Mouse (Mus musculus) MEL (cell line): ENCODE measurements at regions not wholly inside any gene's neighbourhood (a gene's known extent, or its start where the extent isn't known, plus 50 kb on each side); places are given as distances from the start of the nearest gene placed in this dataset.

Experiments
- DNase-seq: peaks from one replicate; pipeline ENCODE4 v3.0.0; 2011; ENCODE audit warnings: low read depth, low spot score
- H3K27ac ChIP-seq: 2 replicates; pipeline ENCODE4 v1.5.1; 2012; ENCODE audit warnings: low read depth, mild to moderate bottlenecking, control low read depth, low read length, moderate library complexity; ENCODE audit not compliant: control insufficient read depth
- H3K27me3 ChIP-seq, 2 experiments: fragments of 150-350 bp in 1 of 2; sonication (generic) in 1 of 2; 2 replicates each; pipeline ENCODE4 v1.6.1; 2012; ENCODE audit warnings: low read length in 2 of 2, mild to moderate bottlenecking in 2 of 2, improper control_type of control experiment in 1 of 2, moderate library complexity in 1 of 2; ENCODE audit not compliant: insufficient read depth in 2 of 2, control insufficient read depth in 1 of 2
- H3K36me3 ChIP-seq, 2 experiments: 2 replicates each; pipeline ENCODE4 v1.6.1; 2012 to 2014; ENCODE audit warnings: low read length in 2 of 2, improper control_type of control experiment in 1 of 2, inconsistent platforms in 1 of 2, mild to moderate bottlenecking in 1 of 2; ENCODE audit not compliant: insufficient read depth in 2 of 2, control insufficient read depth in 1 of 2
- H3K4me1 ChIP-seq, 2 experiments: fragments of 150-350 bp in 1 of 2; sonication (generic) in 1 of 2; 2 replicates each; pipeline ENCODE4 v1.6.1; 2012; ENCODE audit warnings: low read length in 2 of 2, improper control_type of control experiment in 1 of 2, mild to moderate bottlenecking in 1 of 2; ENCODE audit not compliant: insufficient read depth in 2 of 2, control insufficient read depth in 1 of 2
- H3K4me3 ChIP-seq, 2 experiments: fragments of 150-350 bp in 1 of 2; sonication (generic) in 1 of 2; 2 replicates each; pipeline ENCODE4 v1.5.1; 2012; ENCODE audit warnings: low read depth in 2 of 2, low read length in 2 of 2, mild to moderate bottlenecking in 2 of 2, moderate library complexity in 2 of 2, control low read depth in 1 of 2, improper control_type of control experiment in 1 of 2; ENCODE audit not compliant: control insufficient read depth in 1 of 2, insufficient read depth in 1 of 2
- H3K79me2 ChIP-seq: 2 replicates; pipeline ENCODE4 v1.6.1; 2012; ENCODE audit warnings: mild to moderate bottlenecking, low read length, moderate library complexity; ENCODE audit not compliant: control insufficient read depth, poor library complexity, insufficient read depth
- H3K9ac ChIP-seq: 2 replicates; pipeline ENCODE4 v1.6.1; 2012; ENCODE audit warnings: low read depth, mild to moderate bottlenecking, control low read depth, low read length, moderate library complexity; ENCODE audit not compliant: control insufficient read depth, poor library complexity, severe bottlenecking
- H3K9me3 ChIP-seq: fragments of 150-350 bp; sonication (generic); replicated peaks from 2 replicates; pipeline ENCODE4 v1.6.1; 2012; ENCODE audit warnings: mild to moderate bottlenecking, low read length, improper control_type of control experiment, moderate library complexity; ENCODE audit not compliant: insufficient read depth
- CHD1 ChIP-seq: IDR thresholded peaks from 2 replicates; pipeline ENCODE4 v1.6.1; 2012; ENCODE audit warnings: low read depth, mild to moderate bottlenecking, inconsistent platforms, low read length, improper control_type of control experiment
- CTCF ChIP-seq, 3 experiments: IDR thresholded peaks in 2 of 3; conservative IDR thresholded peaks in 1 of 3; 2 replicates each; pipeline ENCODE4 v1.5.1; 2011 to 2012; ENCODE audit warnings: low read length in 3 of 3, low read depth in 2 of 3, mild to moderate bottlenecking in 2 of 3, improper control_type of control experiment in 1 of 3, inconsistent platforms in 1 of 3, mixed read lengths in 1 of 3, moderate library complexity in 1 of 3; ENCODE audit not compliant: control insufficient read depth in 1 of 3, insufficient read depth in 1 of 3, poor library complexity in 1 of 3, severe bottlenecking in 1 of 3
- ETS1 ChIP-seq: IDR thresholded peaks from 2 replicates; pipeline ENCODE4 v1.6.1; 2012; ENCODE audit warnings: low read depth, mild to moderate bottlenecking, inconsistent platforms, low read length, improper control_type of control experiment, moderate library complexity
- GABPA ChIP-seq: IDR thresholded peaks from 2 replicates; pipeline ENCODE4 v1.6.1; 2012; ENCODE audit warnings: low read depth, mild to moderate bottlenecking, inconsistent platforms, low read length, improper control_type of control experiment, moderate library complexity
- GATA1 ChIP-seq: IDR thresholded peaks from 2 replicates; pipeline ENCODE4 v1.6.1; 2011; ENCODE audit warnings: low read depth, low read length, improper control_type of control experiment
- KAT2A ChIP-seq: conservative IDR thresholded peaks from 2 replicates; pipeline ENCODE4 v1.6.1; 2012; ENCODE audit warnings: low read depth, low read length, improper control_type of control experiment, inconsistent platforms
- MAFK ChIP-seq: IDR thresholded peaks from 2 replicates; pipeline ENCODE4 v1.6.1; 2011; ENCODE audit warnings: low read depth, mild to moderate bottlenecking, low read length, improper control_type of control experiment, borderline replicate concordance
- MEF2A ChIP-seq: IDR thresholded peaks from 2 replicates; pipeline ENCODE4 v1.6.1; 2014; ENCODE audit warnings: low read depth, mild to moderate bottlenecking, inconsistent platforms, low read length, improper control_type of control experiment; ENCODE audit not compliant: poor library complexity, insufficient replicate concordance, severe bottlenecking; ENCODE audit errors: extremely low read depth
- MXI1 ChIP-seq: IDR thresholded peaks from 2 replicates; pipeline ENCODE4 v1.6.1; 2011; ENCODE audit warnings: mild to moderate bottlenecking, low read depth, low read length, improper control_type of control experiment
- POLR2AphosphoS2 ChIP-seq: IDR thresholded peaks from 2 replicates; pipeline ENCODE4 v1.6.1; 2011; ENCODE audit warnings: low read length, improper control_type of control experiment
- POLR2AphosphoS5 ChIP-seq: IDR thresholded peaks from 2 replicates; pipeline ENCODE4 v1.6.1; 2012; ENCODE audit warnings: low read depth, borderline replicate concordance, mild to moderate bottlenecking, inconsistent platforms, low read length, moderate library complexity, mixed read lengths
- RAD21 ChIP-seq: IDR thresholded peaks from 2 replicates; pipeline ENCODE4 v1.6.1; 2011; ENCODE audit warnings: mild to moderate bottlenecking, low read depth, low read length, improper control_type of control experiment
- SIN3A ChIP-seq: IDR thresholded peaks from 2 replicates; pipeline ENCODE4 v1.6.1; 2012; ENCODE audit warnings: low read length, improper control_type of control experiment, inconsistent platforms
- SMC3 ChIP-seq: IDR thresholded peaks from 2 replicates; pipeline ENCODE4 v1.6.1; 2011; ENCODE audit warnings: low read depth, low read length, improper control_type of control experiment
- TBP ChIP-seq: IDR thresholded peaks from 2 replicates; pipeline ENCODE4 v1.8.0; 2011; ENCODE audit warnings: low read depth, low read length, improper control_type of control experiment
- TCF12 ChIP-seq: IDR thresholded peaks from 2 replicates; pipeline ENCODE4 v1.6.1; 2014; ENCODE audit warnings: low read depth, mild to moderate bottlenecking, inconsistent platforms, low read length, improper control_type of control experiment, moderate library complexity
- USF2 ChIP-seq, 2 experiments: IDR thresholded peaks; 2 replicates each; pipeline ENCODE4 v1.6.1; 2011 to 2012; ENCODE audit warnings: improper control_type of control experiment in 2 of 2, low read length in 2 of 2, borderline replicate concordance in 1 of 2, inconsistent platforms in 1 of 2, low read depth in 1 of 2, mild to moderate bottlenecking in 1 of 2; ENCODE audit not compliant: insufficient read depth in 1 of 2
- ZKSCAN1 ChIP-seq: IDR thresholded peaks from 2 replicates; pipeline ENCODE4 v1.6.1; 2012; ENCODE audit warnings: low read depth, mild to moderate bottlenecking, inconsistent platforms, low read length, improper control_type of control experiment, moderate library complexity

DNA sequence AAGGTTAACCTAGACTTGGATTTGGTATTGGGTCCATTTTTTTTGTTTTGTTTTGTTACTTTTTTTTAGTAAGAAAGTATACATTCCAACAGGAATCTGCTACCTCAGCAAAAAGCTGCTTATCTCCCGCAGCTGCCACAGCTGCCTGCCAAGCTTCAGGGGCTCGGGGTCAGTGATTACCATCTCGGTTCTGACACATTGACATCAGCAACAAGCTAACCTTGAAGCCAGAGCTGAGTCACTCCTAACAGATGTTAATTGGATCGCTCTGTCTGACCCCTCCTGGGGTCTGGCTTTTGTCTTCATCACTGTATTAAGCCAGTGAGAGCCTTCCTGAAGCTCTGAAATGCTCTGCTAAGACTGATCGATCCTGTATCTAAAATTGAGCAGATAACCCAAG lies 292.1 kb downstream of the Agtpbp1 start:
- Histone ChIP-seq H3K9me3 (no peaks in the 10 kb centered on the region), H3K36me3 (no peaks in the 10 kb centered on the region), H3K4me3 (no peak overlapping the region), H3K79me2 (no peaks in the 10 kb centered on the region), H3K4me1 (no peaks in the 10 kb centered on the region; a peak in 1 of 4 replicates), H3K27ac (no peak overlapping the region), H3K9ac (no peak overlapping the region), H3K27me3 (no peaks in the 10 kb centered on the region)
- peak; percentile 13 for DNase-seq
- TF ChIP-seq MAFK: peak; percentile 96
- TF ChIP-seq SIN3A: no peak
- TF ChIP-seq MXI1: no peak
- peak; percentile 23; the same call in 1 of the 2 replicates for TF ChIP-seq GATA1
- TF ChIP-seq ETS1: peak; percentile 88

DNA sequence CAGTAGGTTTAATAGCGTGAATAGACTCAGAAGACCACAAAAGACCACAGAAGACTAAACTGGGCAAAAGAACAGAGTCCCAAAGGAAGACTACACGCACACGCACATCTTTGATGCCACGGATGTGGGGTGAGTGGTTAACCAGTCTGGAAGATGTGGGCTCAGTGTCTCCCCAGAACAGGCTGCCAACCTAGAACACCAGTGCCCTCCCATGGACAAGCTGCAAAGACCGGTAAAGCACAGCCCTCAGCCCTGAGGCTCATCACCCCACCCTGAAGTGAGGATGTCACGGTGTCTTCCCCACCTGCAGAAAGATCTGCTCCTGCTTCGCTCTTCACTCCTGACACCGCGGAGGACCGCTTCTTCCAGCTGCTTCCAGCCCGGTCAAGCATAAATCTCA lies 295.9 kb downstream of the Agtpbp1 start:
- Histone ChIP-seq H3K9me3 (no peaks in the 10 kb centered on the region), H3K9ac (no peak overlapping the region)
- TF ChIP-seq CHD1: no peak
- TF ChIP-seq RAD21: peak; percentile 36
- TF ChIP-seq CTCF (IDR thresholded peaks at IDR 0.05 in 2 of 3, conservative IDR thresholded peaks at IDR 0.05 in 1 of 3; ENCODE audit: control insufficient read depth in 1 of 3, insufficient read depth in 1 of 3, low read depth in 2 of 3, low read length in 3 of 3, poor library complexity in 1 of 3, severe bottlenecking in 1 of 3): peak in 2 of 3 experiments; percentile 10 to 30; a peak in 2 of 6 replicates
- peak; percentile 30; the same call in 1 of the 2 replicates for TF ChIP-seq SMC3
- no peak for TF ChIP-seq TCF12
- no peak for TF ChIP-seq USF2 (IDR thresholded peaks at IDR 0.05; ENCODE audit: borderline replicate concordance in 1 of 2, insufficient read depth in 1 of 2, low read depth in 1 of 2, low read length in 2 of 2)
- TF ChIP-seq KAT2A: no peak
- no peak for TF ChIP-seq TBP
- no peak for TF ChIP-seq GATA1
- TF ChIP-seq, all 39 proteins: peak for 3
- no peak overlapping the region for H3K27ac ChIP-seq
- no peak for DNase-seq
- H3K4me3 ChIP-seq: no peak overlapping the region
- H3K36me3 ChIP-seq: no peaks in the 10 kb centered on the region
- no peaks in the 10 kb centered on the region for H3K79me2 ChIP-seq
- no peaks in the 10 kb centered on the region; a peak in 1 of 4 replicates for H3K4me1 ChIP-seq
- H3K27me3 ChIP-seq: no peaks in the 10 kb centered on the region

DNA sequence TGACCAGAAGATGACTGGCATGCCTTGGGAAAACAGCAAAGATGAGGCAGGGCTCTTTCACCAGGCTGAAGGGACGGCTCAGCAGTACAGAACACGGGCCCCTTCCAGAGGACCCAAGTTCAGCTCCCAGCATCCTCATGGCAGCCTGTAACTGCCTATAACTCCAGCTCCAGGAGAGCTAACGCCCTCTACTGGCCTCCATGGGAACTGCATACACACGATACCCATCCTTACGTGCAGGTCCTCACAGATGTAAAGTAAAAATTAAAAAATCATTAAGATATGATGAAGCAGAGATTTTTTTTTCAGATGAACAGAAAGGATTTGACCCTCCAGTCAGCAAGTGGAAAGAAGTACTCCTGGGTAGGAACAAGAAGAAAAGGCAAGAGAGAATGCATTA lies 303.8 kb downstream of the Agtpbp1 start:
- DNase-seq: no peak
- Histone ChIP-seq H3K4me1 (no peaks in the 10 kb centered on the region), H3K9ac (no peak overlapping the region), H3K27ac (no peak overlapping the region), H3K79me2 (no peaks in the 10 kb centered on the region), H3K27me3 (no peaks in the 10 kb centered on the region; a peak in 1 of 4 replicates)
- TF ChIP-seq POLR2AphosphoS2 (no peak), MEF2A (no peak), ZKSCAN1 (no peak), RAD21 (peak; percentile 10), SMC3 (peak; percentile 22; the same call in 1 of the 2 replicates), GABPA (no peak), CTCF (IDR thresholded peaks at IDR 0.05 in 2 of 3, conservative IDR thresholded peaks at IDR 0.05 in 1 of 3; ENCODE audit: control insufficient read depth in 1 of 3, insufficient read depth in 1 of 3, low read depth in 2 of 3, low read length in 3 of 3, poor library complexity in 1 of 3, severe bottlenecking in 1 of 3) (peak; percentile 33 to 52 (median 41); a peak in 5 of 6 replicates), POLR2AphosphoS5 (no peak)
- TF ChIP-seq, all 39 proteins: peak for 3
- H3K36me3 ChIP-seq: no peaks in the 10 kb centered on the region
- no peak overlapping the region for H3K4me3 ChIP-seq
- no peaks in the 10 kb centered on the region for H3K9me3 ChIP-seq
